Mouse (Mus musculus) CH12.LX (cell line): Measurements from ENCODE around the gene 4930590J08Rik.

Experiments
- CTCF ChIP-seq, 2 experiments: IDR thresholded peaks in 1 of 2; conservative IDR thresholded peaks in 1 of 2; 2 replicates each; pipeline ENCODE4 v1.5.1; 2011 to 2012; ENCODE audit warnings: low read depth in 2 of 2, low read length in 2 of 2, improper control_type of control experiment in 1 of 2, inconsistent platforms in 1 of 2, mild to moderate bottlenecking in 1 of 2, moderate library complexity in 1 of 2
- E2F4 ChIP-seq: IDR thresholded peaks from 2 replicates; pipeline ENCODE4 v1.6.1; 2011; ENCODE audit warnings: low read depth, low read length, improper control_type of control experiment; ENCODE audit not compliant: insufficient replicate concordance
- PAX5 ChIP-seq: IDR thresholded peaks from 2 replicates; pipeline ENCODE4 v1.6.1; 2012; ENCODE audit warnings: low read length, inconsistent platforms, mixed read lengths

DNA sequence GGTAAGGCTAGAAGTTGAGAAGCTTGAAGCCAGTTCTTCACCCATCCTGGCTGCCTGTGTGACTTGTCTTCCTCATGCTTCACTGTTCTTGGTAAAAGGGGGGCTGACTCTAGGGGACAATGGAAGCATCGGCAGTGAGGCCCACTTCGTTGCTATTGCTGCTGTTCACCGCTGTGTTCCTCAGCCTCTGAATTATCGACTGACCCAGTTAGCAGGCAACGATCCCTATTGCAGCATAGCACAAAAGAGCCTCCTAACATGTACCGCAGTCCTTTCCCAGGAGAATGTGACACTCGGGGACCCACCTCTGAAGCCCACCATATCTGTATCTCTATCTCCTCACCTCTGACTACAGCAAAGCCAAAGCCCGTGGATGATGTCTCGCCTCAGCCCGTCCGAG is 15.1 kb downstream of the 4930590J08Rik start:
- no peak for TF ChIP-seq CTCF (conservative IDR thresholded peaks at IDR 0.05 in 1 of 2, IDR thresholded peaks at IDR 0.05 in 1 of 2; ENCODE audit: low read depth in 2 of 2, low read length in 2 of 2)
- no peak for TF ChIP-seq E2F4
- no peak for TF ChIP-seq PAX5
